ENCODE assay signal across 24 mouse cellular contexts in the genomic region with DNA sequence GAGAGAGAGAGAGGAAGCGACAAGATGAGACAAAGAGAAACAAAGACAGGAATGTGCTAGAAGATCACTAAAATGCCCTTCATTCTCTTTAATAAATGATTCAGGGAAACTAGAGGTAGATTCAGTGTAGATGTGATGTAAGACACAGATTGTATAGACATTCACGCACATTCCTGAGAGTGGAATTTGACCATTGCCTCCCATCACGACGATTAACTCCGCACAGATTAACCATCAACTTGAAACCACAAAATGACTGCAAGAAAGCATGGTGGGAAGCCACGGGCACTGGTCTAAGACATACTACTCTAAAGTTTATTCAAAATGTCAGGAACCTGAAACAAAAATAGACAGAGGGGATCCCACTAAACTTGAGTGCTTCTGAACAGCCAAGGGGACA. TPM values are rescaled to one million over a fixed set of nuclear protein-coding genes. Genes with fewer than 3 reads are reported as not detected.
DNase-seq lines count a peak whose midpoint lies in the region; ATAC-seq and TF ChIP-seq lines count a peak whose summit lies in the region.
"Had no signal": no experiment of that assay in that cellular context is flagged by ENCODE, and none has a peak within 500 bp of the region (broad histone marks: within the 10 kb centered on the region; RNA-seq: fewer than 3 reads in every experiment).

No protein-coding gene starts in this region.

- peak; percentile 75 for ATAC-seq in kidney, postnatal 0 days (replicated peaks; ENCODE audit: low FRiP score, low read depth)
- no peak for ATAC-seq in frontal cortex, adult (ENCODE audit: low TSS enrichment)
- ATAC-seq: forebrain, embryonic 13.5 days; forebrain, postnatal 0 days had no signal

- H3K27ac ChIP-seq in kidney, postnatal 0 days, result peak overlapping the region; percentile 27
- H3K27ac ChIP-seq: embryonic facial prominence, embryonic 10.5 days; forebrain, embryonic 13.5 days; gastrocnemius, adult 2 months; heart, embryonic 13.5 days; hindbrain, embryonic 15.5 days had no signal

- no peaks in the 10 kb centered on the region for H3K27me3 ChIP-seq in kidney, postnatal 0 days (ENCODE audit: insufficient read depth, low read length)
- H3K27me3 ChIP-seq: forebrain, embryonic 13.5 days; hindbrain, embryonic 15.5 days had no signal

- H3K9ac ChIP-seq in kidney, postnatal 0 days (ENCODE audit: low read depth, low read length), result no peak overlapping the region
- H3K9ac ChIP-seq: forebrain, embryonic 13.5 days; forebrain, postnatal 0 days; heart, embryonic 13.5 days; hindbrain, embryonic 15.5 days had no signal

- TF ChIP-seq CTCF in kidney, postnatal 0 days (IDR thresholded peaks at IDR 0.05; ENCODE audit: low read depth), result no peak

- intact Hi-C loops in left cerebral cortex, postnatal 25 days (cut with DNase I), result no loop called here

- no peak overlapping the region for H3K4me3 ChIP-seq in kidney, postnatal 0 days (replicated peaks; ENCODE audit: low read depth, low read length)
- H3K4me3 ChIP-seq: embryonic facial prominence, embryonic 10.5 days; forebrain, embryonic 13.5 days; gastrocnemius, adult 2 months; heart, embryonic 13.5 days; hindbrain, embryonic 15.5 days had no signal

- no peak overlapping the region for H3K4me2 ChIP-seq in kidney, postnatal 0 days (ENCODE audit: low read length)
- H3K4me2 ChIP-seq: forebrain, embryonic 13.5 days; heart, embryonic 13.5 days; hindbrain, embryonic 15.5 days had no signal

- WGBS in kidney, postnatal 0 days, result 64% methylated on average over 6 of the region's 6 CpGs

- H3K9me3 ChIP-seq in kidney, postnatal 0 days (replicated peaks; ENCODE audit: low read length), result no peaks in the 10 kb centered on the region
- H3K9me3 ChIP-seq: embryonic facial prominence, embryonic 10.5 days; forebrain, embryonic 13.5 days; heart, embryonic 13.5 days; hindbrain, embryonic 15.5 days had no signal

- peak; percentile 46 for DNase-seq in kidney, adult 18-20 months
- DNase-seq in kidney, adult 8-10 months, result peak; percentile 65 to 73
- DNase-seq in kidney, postnatal 0 days (ENCODE audit: low spot score), result peak; percentile 43
- DNase-seq in kidney, postnatal 36 days, result peak; percentile 49 to 71
- no peak for DNase-seq in left cerebral cortex, postnatal 25 days (ENCODE audit: low spot score in 2 of 2)
- no peak for DNase-seq in layer of hippocampus, postnatal 10 days (ENCODE audit: low spot score in 2 of 2)
- DNase-seq: adrenal gland, postnatal 14 days; cerebellum, adult 11-12 months; cerebellum, adult 9-11 months; cerebellum, postnatal 36 days; forebrain, postnatal 0 days; gastrocnemius, adult 2 months; gastrocnemius, postnatal 36 days; heart, adult 11 months; heart, postnatal 36 days had no signal

- no peaks in the 10 kb centered on the region for H3K4me1 ChIP-seq in kidney, postnatal 0 days (replicated peaks; ENCODE audit: insufficient read depth, low read length)
- H3K4me1 ChIP-seq: forebrain, embryonic 13.5 days; heart, embryonic 13.5 days; hindbrain, embryonic 15.5 days had no signal

- H3K36me3 ChIP-seq in kidney, postnatal 0 days (ENCODE audit: insufficient read depth, low read length), result no peaks in the 10 kb centered on the region
- H3K36me3 ChIP-seq: embryonic facial prominence, embryonic 10.5 days; heart, embryonic 13.5 days; hindbrain, embryonic 15.5 days had no signal

RNA-seq across cellular contexts. Expression of gene Gm17416, which starts 1.2 kb away (rescaled TPM):
- polyA plus RNA-seq in kidney, postnatal 0 days (2015; fragmentation: Nextera tagmentation; extraction: Ambion mirVana), result 4.4 and 6.1 TPM in 2 replicates
- total RNA-seq in left cerebral cortex, postnatal 25 days (2021), result not detected
- total RNA-seq in layer of hippocampus, postnatal 10 days (2021), result not detected
- total RNA-seq: adrenal gland, postnatal 14 days; ES-E14; forebrain, postnatal 0 days; gastrocnemius, adult 2 months; gastrocnemius, postnatal 36 days; heart, postnatal 36 days had no signal
- polyA plus RNA-seq: embryonic facial prominence, embryonic 10.5 days; embryonic facial prominence, embryonic 14.5 days; forebrain, embryonic 13.5 days; forebrain, postnatal 0 days; heart, embryonic 13.5 days; heart, postnatal 0 days; hindbrain, embryonic 11.5 days; hindbrain, embryonic 15.5 days had no signal

RNA-seq across cellular contexts. Expression of gene Defb21, which starts 2.2 kb away (rescaled TPM):
- polyA plus RNA-seq in kidney, postnatal 0 days (2015; fragmentation: Nextera tagmentation; extraction: Ambion mirVana), result not detected in 2 replicates
- total RNA-seq in left cerebral cortex, postnatal 25 days (2021), result not detected
- total RNA-seq in layer of hippocampus, postnatal 10 days (2021), result not detected
- total RNA-seq: adrenal gland, postnatal 14 days; ES-E14; forebrain, postnatal 0 days; gastrocnemius, adult 2 months; gastrocnemius, postnatal 36 days; heart, postnatal 36 days had no signal
- polyA plus RNA-seq: embryonic facial prominence, embryonic 10.5 days; embryonic facial prominence, embryonic 14.5 days; forebrain, embryonic 13.5 days; forebrain, postnatal 0 days; heart, embryonic 13.5 days; heart, postnatal 0 days; hindbrain, embryonic 11.5 days; hindbrain, embryonic 15.5 days had no signal

RNA-seq across cellular contexts. Expression of gene Defb19, which starts 9.8 kb away (rescaled TPM):
- 120 and 136 TPM in 2 replicates for polyA plus RNA-seq in kidney, postnatal 0 days (2015; fragmentation: Nextera tagmentation; extraction: Ambion mirVana)
- total RNA-seq in left cerebral cortex, postnatal 25 days (2021), result not detected
- not detected for total RNA-seq in layer of hippocampus, postnatal 10 days (2021)
- total RNA-seq: ES-E14; forebrain, postnatal 0 days; gastrocnemius, adult 2 months; gastrocnemius, postnatal 36 days; heart, postnatal 36 days had no signal
- polyA plus RNA-seq: embryonic facial prominence, embryonic 10.5 days; embryonic facial prominence, embryonic 14.5 days; forebrain, embryonic 13.5 days; forebrain, postnatal 0 days; hindbrain, embryonic 11.5 days; hindbrain, embryonic 15.5 days had no signal

RNA-seq across cellular contexts. Expression of gene Defb45, which starts 28.9 kb away (rescaled TPM):
- not detected in 2 replicates for polyA plus RNA-seq in kidney, postnatal 0 days (2015; fragmentation: Nextera tagmentation; extraction: Ambion mirVana)
- total RNA-seq in left cerebral cortex, postnatal 25 days (2021), result not detected
- total RNA-seq in layer of hippocampus, postnatal 10 days (2021), result not detected
- total RNA-seq: adrenal gland, postnatal 14 days; ES-E14; forebrain, postnatal 0 days; gastrocnemius, adult 2 months; gastrocnemius, postnatal 36 days; heart, postnatal 36 days had no signal
- polyA plus RNA-seq: embryonic facial prominence, embryonic 10.5 days; embryonic facial prominence, embryonic 14.5 days; forebrain, embryonic 13.5 days; forebrain, postnatal 0 days; heart, embryonic 13.5 days; heart, postnatal 0 days; hindbrain, embryonic 11.5 days; hindbrain, embryonic 15.5 days had no signal

RNA-seq across cellular contexts. Expression of gene Defb29, which starts 30.4 kb away (rescaled TPM):
- 48.4 and 64.8 TPM in 2 replicates for polyA plus RNA-seq in kidney, postnatal 0 days (2015; fragmentation: Nextera tagmentation; extraction: Ambion mirVana)
- total RNA-seq in left cerebral cortex, postnatal 25 days (2021), result not detected
- total RNA-seq in layer of hippocampus, postnatal 10 days (2021), result not detected
- total RNA-seq: adrenal gland, postnatal 14 days; ES-E14; forebrain, postnatal 0 days; gastrocnemius, adult 2 months; gastrocnemius, postnatal 36 days; heart, postnatal 36 days had no signal
- polyA plus RNA-seq: embryonic facial prominence, embryonic 10.5 days; embryonic facial prominence, embryonic 14.5 days; forebrain, embryonic 13.5 days; forebrain, postnatal 0 days; heart, embryonic 13.5 days; heart, postnatal 0 days; hindbrain, embryonic 11.5 days; hindbrain, embryonic 15.5 days had no signal

Comparison
In these comparisons a context has a peak if more than half of its experiments do, and no peak if none do; other contexts are left out.
1. DNase-seq: peak in kidney, adult 18-20 months (single experiment), kidney, adult 8-10 months (2 of 2), kidney, postnatal 0 days (single experiment) and kidney, postnatal 36 days (2 of 2); none in left cerebral cortex, postnatal 25 days (0 of 2) and layer of hippocampus, postnatal 10 days (0 of 2).